Mouse (Mus musculus) erythroblast, embryonic 14.5 days (primary cell): Measurements from ENCODE around the gene Agap1.

Experiments used
- GATA1 ChIP-seq: IDR thresholded peaks from 2 replicates; pipeline ENCODE4 v1.6.1; 2012; ENCODE audit warnings: low read length, inconsistent platforms, mixed read lengths
- TAL1 ChIP-seq: IDR thresholded peaks from 3 replicates; pipeline ENCODE4 v1.6.1; 2012; ENCODE audit warnings: low read length, inconsistent platforms, mixed read lengths

DNA sequence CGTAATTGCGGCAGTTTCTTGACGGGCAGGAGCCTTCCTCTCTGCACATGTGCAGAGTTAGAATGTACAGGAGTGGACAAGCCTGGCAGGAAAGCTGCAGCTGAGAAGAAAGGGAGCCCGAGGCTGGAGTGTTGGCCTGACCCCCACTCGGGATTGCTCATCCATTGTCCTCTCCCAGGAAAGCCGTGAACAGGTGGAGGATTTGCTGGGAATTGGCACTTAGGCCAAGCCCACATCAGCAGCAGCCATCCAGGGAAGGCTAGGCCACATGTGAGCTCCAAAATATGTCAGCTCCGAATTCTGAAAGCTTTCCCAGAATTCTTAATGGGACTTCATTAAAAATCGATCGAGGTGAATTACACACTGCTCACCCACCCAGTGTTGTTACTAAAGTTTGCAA lies 270.4 kb downstream of the Agap1 start:
- TF ChIP-seq GATA1 (no peak), TAL1 (no peak)
